Mouse (Mus musculus) heart, postnatal 25 days (tissue): Measurements from ENCODE around the gene Trim62. TPM values are rescaled to one million over a fixed set of nuclear protein-coding genes. Genes with fewer than 3 reads are reported as not detected.

Experiments used
- DNase-seq: peaks from one replicate; pipeline ENCODE4 v3.0.0; 2022; ENCODE audit warnings: low spot score
- intact Hi-C: fragments of 180-260 bp; cut with DNase I; formaldehyde crosslinking; loops from one replicate; pipeline ENCODE4 v1.15.1; 2025
- total RNA-seq, 2 experiments: library from RNA; stranded (reverse); gene quantifications; 2 replicates each; pipeline ENCODE4 v1.2.3; 2021

The Trim62 gene
- total RNA-seq, 2 experiments from 2014 or later = 1.2 to 1.7 TPM

GRCm38 (mm10) chr4:128905251-128905650 lies 21.9 kb downstream of the Trim62 start:
- intact Hi-C loops = no loop called here
- DNase-seq = no peak

DNA sequence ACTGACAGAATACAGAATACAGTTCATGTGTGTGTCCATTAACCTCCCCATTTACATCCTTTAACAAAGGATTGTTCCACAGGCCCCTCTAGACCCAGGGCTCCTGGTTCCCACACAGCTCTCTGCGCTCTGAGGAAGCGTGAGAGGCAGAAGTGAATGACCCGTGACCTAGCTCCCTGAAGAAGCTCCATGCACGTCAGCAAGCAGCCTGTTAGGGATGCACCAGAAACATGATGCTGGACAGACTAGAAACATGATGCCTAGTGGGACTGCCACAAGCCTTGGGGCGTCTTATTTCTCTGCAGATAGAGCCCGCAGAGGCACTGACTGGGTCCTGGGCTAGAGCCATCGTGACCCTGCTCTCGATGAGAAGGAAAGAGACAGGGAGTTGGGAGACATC lies 23.4 kb downstream of the Trim62 start:
- intact Hi-C loops = no loop called here
- no peak for DNase-seq

DNA sequence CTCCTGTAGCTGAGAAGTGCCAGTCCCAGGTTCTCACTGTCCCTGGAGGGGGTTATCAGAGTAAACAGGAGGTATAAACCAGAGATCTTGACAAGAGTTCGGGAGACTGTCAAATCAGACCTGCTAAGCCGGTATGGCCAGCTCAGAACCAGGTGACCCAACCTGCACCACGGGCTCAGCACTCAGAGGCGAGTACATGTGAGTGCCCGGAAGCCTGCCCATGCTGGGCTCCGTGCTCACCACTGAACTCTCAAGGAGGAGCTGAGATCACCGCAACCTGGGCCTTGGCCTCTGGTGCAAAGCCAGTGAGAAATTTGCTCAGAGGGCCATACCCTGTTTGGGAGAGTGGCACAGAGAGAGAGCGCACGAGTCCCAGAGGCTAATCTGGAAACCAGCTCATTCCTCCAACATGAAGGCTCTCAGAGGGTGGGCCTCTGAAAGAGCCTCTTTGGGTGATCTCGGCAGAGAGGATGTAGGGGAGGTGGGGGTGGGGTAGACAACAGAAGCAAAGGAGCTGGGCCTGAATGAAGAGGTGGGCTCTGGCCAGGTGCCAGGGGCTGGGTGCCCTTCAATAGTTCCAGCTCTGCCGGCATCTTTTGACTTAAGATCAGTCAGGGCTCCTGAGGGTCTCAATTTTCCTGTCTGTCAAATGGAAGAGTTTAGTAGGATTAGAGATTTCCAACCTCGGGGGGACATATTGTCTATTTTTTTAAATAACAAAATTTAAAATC lies 24.0 kb downstream of the Trim62 start:
- intact Hi-C loops = no loop called here
- no peak for DNase-seq

- intact Hi-C loops = loop anchor here (1.0 kb wide), 1 partner anchor 178 kb away; no protein-coding TSS in a partner anchor
- DNase-seq = no peak
Measured at GRCm38 (mm10) chr4:128908586-128909377, 25.4 kb downstream of the Trim62 start.

GRCm38 (mm10) chr4:128909378-128909831 lies 26.0 kb downstream of the Trim62 start:
- intact Hi-C loops = no loop called here
- DNase-seq = no peak

- intact Hi-C loops = no loop called here
- DNase-seq = no peak
Measured at GRCm38 (mm10) chr4:128910276-128911063, 27.1 kb downstream of the Trim62 start.

DNA sequence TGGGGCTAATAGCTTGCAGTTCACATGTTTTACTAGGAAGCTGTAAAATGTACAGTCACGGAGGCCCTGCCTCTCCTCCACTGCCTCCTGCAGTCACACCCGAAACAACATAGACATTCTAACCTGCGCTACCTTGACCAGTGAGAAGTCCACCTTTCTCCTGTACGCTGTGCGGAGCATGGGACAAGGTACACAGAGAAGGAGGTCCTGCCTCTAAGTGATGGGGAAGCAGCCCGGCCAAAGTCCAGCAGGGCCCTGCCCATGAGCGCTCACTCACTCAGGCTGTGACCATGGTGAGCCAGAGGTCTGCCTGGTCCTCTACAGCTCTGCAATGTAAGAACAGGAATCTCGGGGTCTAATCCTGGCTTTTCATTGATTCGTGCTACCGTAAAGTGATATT lies 28.7 kb downstream of the Trim62 start:
- intact Hi-C loops = no loop called here
- DNase-seq = no peak

DNA sequence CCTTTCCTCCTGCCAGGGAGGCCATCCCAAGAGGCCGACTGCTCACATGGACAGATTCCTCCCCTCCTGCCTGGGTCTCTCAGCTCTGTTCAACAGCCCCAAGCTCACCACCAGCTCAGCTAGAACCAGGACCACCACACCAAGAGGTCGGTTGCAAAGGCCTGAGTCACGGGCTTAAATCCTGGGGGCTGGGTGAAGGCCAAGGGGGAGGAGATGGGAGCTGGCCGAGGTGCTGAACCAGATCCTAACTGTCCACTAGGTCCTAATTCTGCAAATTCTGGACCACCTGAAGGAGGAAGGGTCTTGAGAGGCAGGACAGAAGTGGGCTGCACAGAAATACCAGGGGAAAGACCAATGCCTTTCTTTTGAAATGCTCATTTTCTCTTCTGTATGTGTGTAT lies 30.4 kb downstream of the Trim62 start:
- no peak for DNase-seq
- intact Hi-C loops = no loop called here

- no peak for DNase-seq
- intact Hi-C loops = no loop called here
Measured at GRCm38 (mm10) chr4:128917119-128917518, 33.7 kb downstream of the Trim62 start.

GRCm38 (mm10) chr4:128917756-128918155 lies 34.4 kb downstream of the Trim62 start:
- intact Hi-C loops = no loop called here
- no peak for DNase-seq

- no peak for DNase-seq
- intact Hi-C loops = no loop called here
Measured at GRCm38 (mm10) chr4:128918187-128918586, 34.8 kb downstream of the Trim62 start.

DNA sequence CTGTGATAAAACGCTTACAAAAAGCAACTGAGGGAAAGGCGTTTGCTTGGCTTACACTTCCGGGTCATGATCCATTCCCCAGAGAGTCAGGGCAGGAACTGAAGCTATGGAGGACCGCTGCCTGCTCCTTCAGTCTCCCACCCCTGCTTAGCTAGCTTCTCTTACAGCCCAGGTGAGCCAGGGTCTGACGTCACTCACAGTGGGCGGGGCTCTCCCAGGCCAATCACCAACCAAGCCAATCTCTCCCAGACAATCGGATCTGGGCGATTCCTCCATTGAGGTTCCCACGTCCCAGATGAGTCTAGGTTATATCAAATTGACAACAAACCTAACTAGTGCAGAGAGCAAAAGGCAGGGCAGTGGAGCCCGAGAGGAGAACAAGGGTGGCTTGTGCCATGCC lies 35.7 kb downstream of the Trim62 start:
- intact Hi-C loops = no loop called here
- no peak for DNase-seq

DNA sequence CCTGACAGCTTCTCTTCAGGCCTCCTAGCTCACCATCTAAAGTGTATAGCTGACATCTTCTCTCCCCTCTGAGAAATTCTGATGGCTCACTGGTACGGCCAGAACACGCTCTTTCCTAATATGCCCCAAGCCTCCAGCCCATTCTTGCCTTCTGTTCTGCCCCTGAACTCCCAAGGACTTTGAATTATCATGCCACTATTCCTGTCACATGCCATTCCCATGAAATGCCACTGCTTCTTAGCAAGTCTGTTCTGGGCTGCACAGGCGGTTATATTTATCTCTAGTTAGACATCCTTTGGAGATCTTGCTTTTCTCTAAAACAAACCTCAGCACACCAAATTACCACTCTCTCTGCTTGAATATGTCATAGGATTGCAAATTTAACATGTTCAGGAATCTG lies 40.2 kb downstream of the Trim62 start:
- no peak for DNase-seq
- intact Hi-C loops = no loop called here

DNA sequence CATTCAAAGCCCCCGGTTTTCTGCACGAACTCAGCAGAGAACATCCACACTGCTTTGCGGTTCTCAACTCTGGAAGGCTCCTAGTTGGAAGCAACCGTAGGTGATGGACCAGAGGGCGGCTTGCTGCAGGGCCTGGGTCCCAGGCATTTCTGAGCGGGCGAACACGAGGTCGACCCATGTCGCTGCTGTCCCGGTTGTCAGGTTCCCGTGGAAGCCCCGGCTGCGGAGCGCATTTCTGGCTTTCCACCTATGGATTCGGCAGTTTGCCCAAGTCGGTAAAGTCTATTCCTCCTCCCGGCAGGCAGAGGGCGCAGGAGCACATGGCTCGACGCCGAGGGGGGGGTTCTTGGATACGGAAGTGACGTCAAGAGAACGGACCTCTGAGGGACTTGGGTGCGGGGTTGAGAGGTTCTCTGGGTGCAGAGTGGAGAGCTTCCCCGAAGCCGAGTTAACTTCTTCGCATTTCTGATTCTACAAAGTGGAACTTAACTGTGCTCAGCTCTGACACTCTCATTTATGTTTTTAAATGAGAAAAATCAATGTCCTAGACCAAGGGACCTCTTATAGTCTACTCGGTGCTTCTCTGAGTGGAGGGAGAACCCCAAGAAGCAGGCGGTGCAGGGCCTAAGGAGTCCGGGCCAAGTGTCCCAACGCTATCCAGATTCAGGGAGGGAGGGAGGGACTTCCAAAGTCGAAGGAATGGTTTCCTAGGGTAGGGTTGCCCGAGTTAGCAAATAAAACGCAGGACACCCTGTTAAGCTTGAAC lies 41.6 kb downstream of the Trim62 start:
- intact Hi-C loops = loop anchor here (5.0 kb wide), 1 partner anchor 157 kb away; no protein-coding TSS in a partner anchor

GRCm38 (mm10) chr4:128932783-128933182 lies 49.4 kb downstream of the Trim62 start:
- intact Hi-C loops = no loop called here
- no peak for DNase-seq

More for the DNA sequence above, 41.6 kb downstream of the Trim62 start:
- DNase-seq = peak; percentile 53

DNA sequence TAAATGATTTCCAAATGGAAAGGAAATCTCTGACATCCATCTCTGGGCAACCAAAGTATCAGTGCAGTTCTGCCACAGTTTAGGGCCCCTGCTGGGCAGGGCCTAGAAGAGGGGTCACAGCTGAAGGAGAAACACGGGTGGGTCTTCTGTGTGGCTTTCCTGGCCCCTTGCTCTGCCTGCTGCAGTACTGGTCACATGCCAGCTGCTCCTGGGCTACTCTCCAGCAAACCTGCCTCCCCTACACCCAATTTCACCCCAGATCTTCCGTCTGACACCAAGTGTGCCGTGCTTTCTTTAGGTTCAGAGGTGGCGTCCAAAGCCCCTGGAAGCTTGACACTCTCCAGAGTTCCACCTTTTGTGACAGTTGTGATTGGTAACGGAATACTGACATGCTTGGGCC lies 52.2 kb downstream of the Trim62 start:
- intact Hi-C loops = no loop called here
- no peak for DNase-seq

GRCm38 (mm10) chr4:128942346-128942745 lies 59.0 kb downstream of the Trim62 start:
- intact Hi-C loops = no loop called here
- DNase-seq = no peak

GRCm38 (mm10) chr4:128946736-128947135 lies 63.4 kb downstream of the Trim62 start:
- intact Hi-C loops = no loop called here
- DNase-seq = no peak

DNA sequence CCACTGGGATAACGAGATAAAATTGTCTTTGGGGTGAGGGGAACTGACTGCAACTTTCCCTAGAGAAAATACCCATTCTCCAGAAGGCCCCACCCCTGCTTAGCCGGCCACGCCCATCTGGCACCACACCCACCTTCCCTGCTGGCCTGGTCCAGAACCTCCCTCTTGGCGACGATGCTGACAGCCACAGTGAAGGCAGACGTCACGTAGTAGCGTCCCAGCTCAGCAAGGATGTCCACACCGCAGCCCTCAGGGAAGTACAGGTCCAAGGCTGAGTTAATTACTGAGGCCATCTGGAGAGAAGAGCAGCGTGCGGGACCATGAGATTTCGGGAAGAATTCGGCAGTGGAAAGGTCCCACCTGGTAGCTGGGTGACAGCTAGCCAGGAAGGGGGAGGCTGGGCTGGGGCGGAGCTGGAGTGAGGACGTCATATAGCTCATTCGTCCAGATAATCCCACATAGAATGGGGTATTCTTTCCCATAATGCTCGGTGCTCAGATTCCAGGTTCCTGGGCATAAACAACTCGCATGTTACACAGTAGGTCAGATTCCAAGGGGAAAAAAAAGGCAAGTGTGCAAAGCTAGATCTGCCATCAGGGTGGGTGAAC lies 64.0 kb downstream of the Trim62 start:
- no peak for DNase-seq
- intact Hi-C loops = no loop called here
